Mouse (Mus musculus) midbrain, embryonic 14.5 days (tissue): ENCODE results near the gene Plxnc1. TPM values are rescaled to one million over a fixed set of nuclear protein-coding genes. Genes with fewer than 3 reads are reported as not detected.

ENCODE experiments used
- ATAC-seq: fragments of 200-750 bp; cut with Nextera tagmentation; 2 replicates; pipeline ENCODE4 v1.8.0; 2017; ENCODE audit warnings: moderate number of reproducible peaks, moderate library complexity; ENCODE audit not compliant: low FRiP score, low TSS enrichment
- DNase-seq: peaks from one replicate; pipeline ENCODE4 v3.0.0-alpha.2; 2015
- H3K27ac ChIP-seq: fragments of 300-500 bp; sonication (generic); replicated peaks from 2 replicates; pipeline ENCODE4 v1.5.1; 2014; ENCODE audit warnings: mild to moderate bottlenecking, low read depth, low read length, moderate library complexity
- H3K27me3 ChIP-seq: fragments of 300-500 bp; sonication (generic); 2 replicates; pipeline ENCODE4 v1.6.1; 2014; ENCODE audit warnings: low read length, control low read depth, mixed read lengths; ENCODE audit not compliant: control insufficient read depth, insufficient read depth
- H3K36me3 ChIP-seq: fragments of 300-500 bp; sonication (generic); 2 replicates; pipeline ENCODE4 v1.6.1; 2014; ENCODE audit warnings: low read length, control low read depth; ENCODE audit not compliant: control insufficient read depth, insufficient read depth
- H3K4me1 ChIP-seq: fragments of 300-500 bp; sonication (generic); 2 replicates; pipeline ENCODE4 v1.6.1; 2014; ENCODE audit warnings: mild to moderate bottlenecking, antibody characterized with exemption, low read length, control low read depth; ENCODE audit not compliant: control insufficient read depth, insufficient read depth
- H3K4me2 ChIP-seq: fragments of 300-500 bp; sonication (generic); 2 replicates; pipeline ENCODE4 v1.6.1; 2014; ENCODE audit warnings: mild to moderate bottlenecking, low read length, moderate library complexity
- H3K4me3 ChIP-seq: fragments of 300-500 bp; sonication (generic); replicated peaks from 2 replicates; pipeline ENCODE4 v1.5.1; 2014; ENCODE audit warnings: low read depth, low read length
- H3K9ac ChIP-seq: fragments of 300-500 bp; sonication (generic); replicated peaks from 2 replicates; pipeline ENCODE4 v1.6.1; 2014; ENCODE audit warnings: mild to moderate bottlenecking, low read length, moderate library complexity
- H3K9me3 ChIP-seq: fragments of 300-500 bp; sonication (generic); 2 replicates; pipeline ENCODE4 v1.6.1; 2016; ENCODE audit warnings: low read length, control low read depth, mixed read lengths; ENCODE audit not compliant: control insufficient read depth
- WGBS: fragments of 180-500 bp; shearing (Covaris S2); extraction: QIAGEN DNeasy Blood & Tissue Kit; methylation state at CpG from one replicate; pipeline ENCODE4 v1.1.7; 2014; 5-methylcytosine and 5-hydroxymethylcytosine counted together
- polyA plus RNA-seq: library from polyadenylated mRNA; unstranded; fragments of >200 nt; fragmentation: Nextera tagmentation; extraction: Ambion mirVana; gene quantifications from 2 replicates; pipeline ENCODE4 v1.2.1, GENCODE M21; 2014

Gene Plxnc1
- polyA plus RNA-seq, 1 experiment from 2014 or later: 23.4 TPM

DNA sequence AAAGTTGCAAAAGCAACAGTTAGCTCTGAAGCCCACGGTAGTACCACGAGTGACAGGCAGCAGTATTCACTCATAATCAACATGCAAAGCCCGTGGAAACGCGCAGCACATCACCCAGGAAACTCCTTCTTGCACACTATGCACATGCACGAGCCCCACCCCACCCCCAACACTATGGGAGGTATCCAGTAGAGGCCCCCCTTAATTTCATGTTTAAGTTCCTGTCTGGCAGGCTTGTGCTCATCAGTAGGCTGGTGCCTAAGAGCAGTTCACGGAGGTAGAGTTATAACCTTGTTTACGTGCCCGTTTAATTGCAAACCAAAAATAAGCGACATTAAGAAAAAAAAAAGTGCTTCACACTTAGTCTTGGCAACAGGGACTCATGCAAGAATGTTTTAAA, 117.3 kb downstream of the Plxnc1 start:
- Histone ChIP-seq H3K36me3 (peaks cover 35% of the 10 kb centered on the region), H3K9ac (no peak overlapping the region), H3K27ac (no peak overlapping the region), H3K9me3 (no peaks in the 10 kb centered on the region), H3K4me2 (no peak overlapping the region), H3K4me1 (no peaks in the 10 kb centered on the region), H3K4me3 (no peak overlapping the region), H3K27me3 (no peaks in the 10 kb centered on the region)
- DNase-seq: no peak
- WGBS: 93% methylated on average over 10 of the region's 10 CpGs
- ATAC-seq: no peak

DNA sequence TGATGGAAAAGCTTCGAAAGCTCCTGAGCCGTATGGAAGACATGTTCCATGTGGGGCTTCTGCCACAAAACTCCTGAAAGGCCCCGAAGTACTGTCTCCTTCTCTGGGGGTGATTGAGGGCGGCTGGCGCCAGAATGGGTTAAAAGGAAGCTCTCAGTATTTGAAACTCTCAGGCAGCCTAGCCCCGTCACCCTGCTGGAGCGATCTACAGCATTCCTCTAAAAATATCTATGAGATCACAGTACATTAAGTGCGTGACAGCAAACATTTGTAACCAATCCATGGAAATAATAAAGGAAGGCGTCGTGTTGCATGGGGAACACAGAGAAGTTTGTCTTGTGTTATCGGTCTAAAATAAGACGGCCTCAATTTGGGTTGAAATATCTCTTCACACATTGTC, 118.2 kb downstream of the Plxnc1 start:
- 92% methylated on average over 12 of the region's 12 CpGs for WGBS
- H3K4me1 ChIP-seq: no peaks in the 10 kb centered on the region
- no peak overlapping the region for H3K27ac ChIP-seq
- no peaks in the 10 kb centered on the region for H3K27me3 ChIP-seq
- no peak overlapping the region for H3K4me3 ChIP-seq
- no peak overlapping the region for H3K4me2 ChIP-seq
- no peak overlapping the region for H3K9ac ChIP-seq
- no peak for DNase-seq
- H3K36me3 ChIP-seq: peaks cover 26% of the 10 kb centered on the region
- no peak for ATAC-seq
- no peaks in the 10 kb centered on the region for H3K9me3 ChIP-seq

DNA sequence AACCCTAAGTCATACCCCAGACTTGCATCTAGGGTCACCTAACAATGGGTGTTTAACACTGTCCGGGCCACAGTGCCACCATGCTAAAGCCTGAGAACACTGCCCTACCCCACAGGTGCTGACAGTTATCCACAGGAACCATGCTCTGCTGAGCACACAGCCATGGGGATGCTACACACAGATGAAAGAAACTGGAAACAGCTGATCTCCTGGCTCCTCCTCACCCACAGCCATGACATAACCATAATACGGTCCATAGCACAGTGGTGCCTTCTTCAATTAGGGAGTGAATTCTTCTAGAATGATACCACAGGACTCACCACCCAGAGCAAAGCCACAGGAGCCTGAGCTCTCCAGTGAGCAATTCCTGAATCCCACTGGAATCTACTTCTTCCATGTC, 118.7 kb downstream of the Plxnc1 start:
- Histone ChIP-seq H3K27me3 (no peaks in the 10 kb centered on the region), H3K36me3 (peaks cover 21% of the 10 kb centered on the region), H3K9me3 (no peaks in the 10 kb centered on the region), H3K4me2 (no peak overlapping the region), H3K9ac (no peak overlapping the region), H3K4me3 (no peak overlapping the region), H3K4me1 (no peaks in the 10 kb centered on the region), H3K27ac (no peak overlapping the region)
- DNase-seq (no peak), ATAC-seq (no peak)
- 94% methylated on average over 2 of the region's 2 CpGs for WGBS

DNA sequence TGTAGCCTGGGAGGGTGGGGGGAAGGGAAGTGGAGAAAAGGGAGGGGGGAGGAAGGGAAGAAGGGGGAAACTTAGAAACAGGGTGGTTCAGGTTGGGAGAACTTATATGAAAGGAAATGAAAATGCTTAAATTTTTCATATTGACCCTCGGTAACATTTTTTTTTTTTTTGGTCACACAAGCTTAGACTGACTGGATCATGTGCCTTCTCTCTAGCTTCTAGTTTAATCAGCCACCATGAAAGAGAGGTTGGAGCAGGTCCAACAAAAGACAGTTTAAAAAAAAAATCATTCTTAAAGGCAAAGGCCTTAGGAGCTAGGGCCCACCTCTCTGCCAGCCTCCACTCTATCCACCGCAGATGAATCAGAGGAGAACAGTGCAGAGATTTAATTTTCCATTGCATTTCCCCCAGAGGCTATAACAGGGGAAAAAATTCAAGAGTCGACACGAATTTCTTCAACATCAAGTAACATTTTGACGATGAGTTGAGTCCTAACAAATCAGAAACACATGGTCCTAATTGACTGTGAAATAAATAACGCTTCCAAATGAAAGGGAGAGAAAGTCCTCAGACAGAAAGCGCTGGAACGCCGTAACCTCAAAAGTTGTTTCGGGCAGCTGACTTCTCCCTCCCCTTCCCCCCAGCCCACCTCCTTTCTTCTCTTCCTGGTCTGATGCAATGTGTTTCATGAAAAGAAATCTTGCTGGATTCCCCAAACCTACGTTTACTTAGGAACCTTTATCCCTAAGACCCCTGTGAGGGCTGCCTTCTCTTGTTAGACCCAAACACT, 120.5 kb downstream of the Plxnc1 start:
- H3K9ac ChIP-seq: no peak overlapping the region
- H3K9me3 ChIP-seq: no peaks in the 10 kb centered on the region
- DNase-seq: no peak
- no peak for ATAC-seq
- H3K36me3 ChIP-seq: peaks cover 21% of the 10 kb centered on the region
- H3K4me3 ChIP-seq: no peak overlapping the region
- no peak overlapping the region for H3K27ac ChIP-seq
- no peaks in the 10 kb centered on the region for H3K27me3 ChIP-seq
- H3K4me2 ChIP-seq: no peak overlapping the region
- WGBS: 62% methylated on average over 11 of the region's 11 CpGs
- H3K4me1 ChIP-seq: no peaks in the 10 kb centered on the region

DNA sequence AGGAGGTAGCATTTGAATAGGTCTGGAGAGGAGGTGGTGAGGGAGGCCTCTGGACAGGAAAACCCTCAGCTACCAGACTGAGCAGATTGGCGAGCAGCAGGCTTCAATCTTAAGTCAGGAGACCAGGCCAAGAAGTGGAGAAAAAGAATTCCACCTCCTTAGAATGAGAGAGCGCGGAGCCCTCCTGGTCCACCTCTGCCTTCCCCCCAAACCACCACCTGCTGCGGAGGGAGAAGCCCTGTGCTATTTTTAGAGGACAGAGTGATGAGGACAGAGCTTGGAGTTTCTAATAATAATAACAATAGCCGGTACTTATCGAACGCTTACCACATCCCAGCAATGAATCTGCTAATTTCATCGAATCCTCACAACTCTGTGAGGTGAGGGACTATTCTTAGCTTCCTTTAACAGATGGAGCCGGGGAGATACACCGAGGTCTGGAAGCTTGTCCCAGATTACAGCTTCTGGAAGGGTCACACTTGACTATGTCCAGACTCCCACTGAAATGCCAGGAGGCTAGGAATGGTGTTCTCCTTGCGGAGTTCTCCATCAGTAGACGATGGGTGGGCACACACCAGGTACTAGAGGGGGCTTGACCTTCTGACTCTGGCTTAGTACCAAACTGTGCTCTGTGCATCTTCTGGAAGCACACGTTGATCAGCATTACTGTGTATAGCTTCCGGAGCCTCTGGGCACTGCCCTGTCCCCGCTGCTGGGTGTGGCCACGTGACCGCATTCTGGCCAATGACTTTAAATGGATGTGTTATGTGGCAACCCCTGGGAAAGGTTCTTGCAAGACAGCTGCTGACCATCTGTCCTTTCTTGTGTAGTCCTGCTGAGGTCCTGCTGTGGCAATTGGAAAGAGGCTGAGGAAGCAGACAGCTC, 125.6 kb downstream of the Plxnc1 start:
- DNase-seq (no peak), ATAC-seq (no peak)
- Histone ChIP-seq H3K4me2 (no peak overlapping the region), H3K9ac (no peak overlapping the region), H3K27me3 (no peaks in the 10 kb centered on the region), H3K36me3 (no peaks in the 10 kb centered on the region), H3K27ac (no peak overlapping the region), H3K9me3 (no peaks in the 10 kb centered on the region), H3K4me3 (no peak overlapping the region), H3K4me1 (no peaks in the 10 kb centered on the region)
- WGBS: 92% methylated on average over 17 of the region's 17 CpGs

DNA sequence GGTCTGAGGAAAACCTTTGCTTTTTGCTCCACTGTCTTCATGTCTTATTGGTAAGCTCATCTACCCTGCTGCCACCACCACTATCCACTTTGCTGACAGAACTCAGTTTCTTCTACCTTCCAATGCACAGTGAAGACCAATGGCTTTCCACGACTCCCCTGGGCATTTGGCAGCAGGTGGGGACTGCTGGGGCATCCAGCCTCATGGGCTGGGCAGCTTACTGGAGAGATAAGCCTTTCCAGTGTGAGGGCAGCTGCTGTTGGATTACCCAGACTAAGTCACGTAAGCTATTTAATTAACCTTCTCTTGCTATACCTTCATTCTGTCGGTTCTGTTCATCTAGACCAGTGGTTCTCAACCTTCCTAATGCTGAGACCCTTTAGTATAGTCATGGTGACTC, 126.5 kb downstream of the Plxnc1 start:
- Histone ChIP-seq H3K4me2 (no peak overlapping the region), H3K27ac (no peak overlapping the region), H3K27me3 (no peaks in the 10 kb centered on the region), H3K9ac (no peak overlapping the region), H3K9me3 (no peaks in the 10 kb centered on the region), H3K4me1 (no peaks in the 10 kb centered on the region), H3K4me3 (no peak overlapping the region), H3K36me3 (no peaks in the 10 kb centered on the region)
- ATAC-seq (no peak), DNase-seq (no peak)
- 82% methylated on average over 3 of the region's 3 CpGs for WGBS

DNA sequence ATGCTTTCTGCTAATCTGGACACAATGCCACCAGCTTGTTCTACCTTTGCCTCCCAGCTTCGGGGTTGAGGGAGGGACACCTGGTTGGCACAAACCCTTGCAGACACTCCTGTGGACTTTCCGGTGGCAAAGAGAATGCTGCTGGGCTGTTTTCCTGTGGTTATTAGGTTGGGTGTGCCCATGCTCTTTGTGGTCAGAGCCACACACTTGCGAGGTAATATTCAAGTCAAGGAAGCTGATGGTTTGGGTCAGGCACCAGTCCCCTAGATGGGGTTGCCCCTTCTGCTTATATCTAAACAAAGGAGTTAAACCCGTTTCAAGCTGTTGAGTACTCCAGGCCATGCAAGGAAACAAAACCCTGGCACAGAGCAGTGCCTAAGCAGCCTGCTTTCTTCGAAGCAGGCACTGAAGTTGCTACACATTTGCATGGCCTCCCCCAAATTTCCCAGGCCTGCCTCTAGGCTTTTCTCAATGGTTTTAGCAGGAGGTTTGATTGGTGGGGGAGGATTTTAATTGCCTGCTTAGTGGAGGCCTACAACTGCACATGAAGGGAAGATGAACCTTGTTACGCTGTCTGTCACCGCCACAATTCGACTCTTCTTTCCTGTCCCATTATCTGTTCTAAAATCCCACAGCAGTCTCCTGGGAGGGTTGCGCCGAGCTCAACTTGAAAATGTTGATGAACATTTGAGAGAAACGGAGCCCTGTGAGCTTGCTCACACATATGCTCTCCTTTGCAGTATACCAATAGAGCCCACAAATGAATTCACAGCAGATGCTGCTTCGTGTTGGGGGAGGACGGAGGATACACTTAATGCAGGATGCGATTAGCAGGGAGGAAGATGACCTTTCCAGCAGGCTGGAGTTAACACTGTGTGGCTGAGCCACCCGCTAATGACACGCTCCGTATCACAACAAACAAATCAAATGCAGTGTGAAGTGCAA, 132.5 kb downstream of the Plxnc1 start:
- peaks cover 12% of the 10 kb centered on the region for H3K36me3 ChIP-seq
- DNase-seq (peak; percentile 54), ATAC-seq (no peak)
- H3K4me3 ChIP-seq: no peak overlapping the region
- H3K9ac ChIP-seq: no peak overlapping the region
- peak overlapping the region; percentile 3 for H3K27ac ChIP-seq
- H3K4me1 ChIP-seq: peaks cover 9% of the 10 kb centered on the region; the same call in 1 of the 2 replicates
- no peaks in the 10 kb centered on the region for H3K27me3 ChIP-seq
- H3K4me2 ChIP-seq: no peak overlapping the region
- no peaks in the 10 kb centered on the region for H3K9me3 ChIP-seq
- 54% methylated on average over 17 of the region's 17 CpGs for WGBS

DNA sequence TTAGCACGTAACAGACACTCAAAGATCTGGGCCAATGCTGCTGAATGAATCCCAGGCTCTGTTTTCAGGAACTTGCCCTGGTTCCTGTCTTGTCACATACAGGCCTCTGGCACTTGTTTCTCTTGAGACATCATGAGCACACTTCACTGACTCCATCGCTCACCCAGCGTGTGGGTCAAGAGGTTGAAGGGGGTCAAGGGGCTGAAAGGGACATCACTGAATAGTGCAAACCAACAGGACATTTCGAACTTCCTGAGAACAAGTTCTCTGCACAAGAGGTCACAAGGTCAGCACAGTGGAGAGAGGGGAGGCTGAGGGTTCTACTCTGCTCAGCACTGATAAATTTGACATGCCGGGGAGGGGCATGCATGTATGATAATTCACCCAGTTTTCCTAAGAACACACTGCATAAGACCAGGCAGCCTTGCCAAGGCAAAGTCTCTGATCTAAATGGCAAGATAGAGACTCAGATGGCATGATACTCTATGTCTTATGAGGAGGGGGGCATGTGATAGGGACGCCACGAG, 134.6 kb downstream of the Plxnc1 start:
- Histone ChIP-seq H3K4me2 (no peak overlapping the region), H3K9me3 (no peaks in the 10 kb centered on the region), H3K36me3 (peaks cover 12% of the 10 kb centered on the region), H3K27ac (no peak overlapping the region), H3K9ac (no peak overlapping the region), H3K4me1 (peaks cover 9% of the 10 kb centered on the region; the same call in 1 of the 2 replicates), H3K4me3 (no peak overlapping the region), H3K27me3 (no peaks in the 10 kb centered on the region)
- ATAC-seq: no peak
- DNase-seq: no peak
- WGBS: 79% methylated on average over 7 of the region's 7 CpGs
